Mouse (Mus musculus): ENCODE results near the gene Jdp2. TPM values are rescaled to one million over a fixed set of nuclear protein-coding genes. Genes with fewer than 3 reads are reported as not detected.

The Jdp2 gene
- total RNA-seq, 1 experiment = 15.9 TPM

GRCm38 (mm10) chr12:85679808-85680207 lies 81.0 kb downstream of the Jdp2 start:
- no peak overlapping the region for H3K9ac ChIP-seq (ENCODE audit: insufficient read depth, low read depth, low read length, poor library complexity, severe bottlenecking)
- in situ Hi-C loops (cut with MboI; ENCODE audit: low sequenced_read_pairs in 2 of 2, unreplicated experiment in 2 of 2) = no loop called here
- no peak for TF ChIP-seq MAFK (IDR thresholded peaks at IDR 0.05; ENCODE audit: insufficient read depth, low read depth, low read length)
- no peak for TF ChIP-seq CHD2 (IDR thresholded peaks at IDR 0.05; ENCODE audit: low read depth, low read length)
- no peak for TF ChIP-seq ZNF384 (IDR thresholded peaks at IDR 0.05; ENCODE audit: low read depth, low read length)
- no peak for TF ChIP-seq ZC3H11A (IDR thresholded peaks at IDR 0.05; ENCODE audit: borderline replicate concordance, low read depth, low read length)
- TF ChIP-seq HCFC1 (IDR thresholded peaks at IDR 0.05; ENCODE audit: borderline replicate concordance, insufficient read depth, low read length) = no peak

GRCm38 (mm10) chr12:85682328-85682727 lies 83.5 kb downstream of the Jdp2 start:
- Histone ChIP-seq H3K36me3 (ENCODE audit: control insufficient read depth, insufficient read depth, low read length, poor library complexity, severe bottlenecking) (no peaks in the 10 kb centered on the region), H3K4me1 (ENCODE audit: control insufficient read depth in 2 of 2, insufficient read depth in 2 of 2, low read length in 2 of 2, poor library complexity in 1 of 2) (peaks cover 2% of the 10 kb centered on the region in 2 experiments; a peak in 2 of 4 replicates), H3K4me3 (ENCODE audit: insufficient read depth in 1 of 2, low read depth in 1 of 2, low read length in 2 of 2, poor library complexity in 1 of 2, severe bottlenecking in 1 of 2) (no peak overlapping the region), H3K9me3 (ENCODE audit: control insufficient read depth, insufficient read depth, low read depth, low read length) (no peaks in the 10 kb centered on the region), H3K9ac (ENCODE audit: insufficient read depth, low read depth, low read length, poor library complexity, severe bottlenecking) (no peak overlapping the region), H3K27ac (ENCODE audit: insufficient read depth, low read depth, low read length, poor library complexity, severe bottlenecking) (no peak overlapping the region)
- no peak for DNase-seq (ENCODE audit: low read depth, low spot score)
- in situ Hi-C loops (cut with MboI; ENCODE audit: low sequenced_read_pairs in 2 of 2, unreplicated experiment in 2 of 2) = no loop called here
- TF ChIP-seq ZNF384 (IDR thresholded peaks at IDR 0.05; ENCODE audit: low read depth, low read length) (no peak), HCFC1 (IDR thresholded peaks at IDR 0.05; ENCODE audit: borderline replicate concordance, insufficient read depth, low read length) (no peak), CHD2 (IDR thresholded peaks at IDR 0.05; ENCODE audit: low read depth, low read length) (no peak), ZC3H11A (IDR thresholded peaks at IDR 0.05; ENCODE audit: borderline replicate concordance, low read depth, low read length) (no peak), MAFK (IDR thresholded peaks at IDR 0.05; ENCODE audit: insufficient read depth, low read depth, low read length) (no peak)

More at GRCm38 (mm10) chr12:85679808-85680207, 81.0 kb downstream of the Jdp2 start:
- H3K4me3 ChIP-seq (ENCODE audit: insufficient read depth in 1 of 2, low read depth in 1 of 2, low read length in 2 of 2, poor library complexity in 1 of 2, severe bottlenecking in 1 of 2) = no peak overlapping the region
- no peaks in the 10 kb centered on the region for H3K9me3 ChIP-seq (ENCODE audit: control insufficient read depth, insufficient read depth, low read depth, low read length)
- no peak for DNase-seq (ENCODE audit: low read depth, low spot score)
- H3K27ac ChIP-seq (ENCODE audit: insufficient read depth, low read depth, low read length, poor library complexity, severe bottlenecking) = no peak overlapping the region
- H3K36me3 ChIP-seq (ENCODE audit: control insufficient read depth, insufficient read depth, low read length, poor library complexity, severe bottlenecking) = no peaks in the 10 kb centered on the region
- H3K4me1 ChIP-seq (ENCODE audit: control insufficient read depth in 2 of 2, insufficient read depth in 2 of 2, low read length in 2 of 2, poor library complexity in 1 of 2) = no peaks in the 10 kb centered on the region

DNA sequence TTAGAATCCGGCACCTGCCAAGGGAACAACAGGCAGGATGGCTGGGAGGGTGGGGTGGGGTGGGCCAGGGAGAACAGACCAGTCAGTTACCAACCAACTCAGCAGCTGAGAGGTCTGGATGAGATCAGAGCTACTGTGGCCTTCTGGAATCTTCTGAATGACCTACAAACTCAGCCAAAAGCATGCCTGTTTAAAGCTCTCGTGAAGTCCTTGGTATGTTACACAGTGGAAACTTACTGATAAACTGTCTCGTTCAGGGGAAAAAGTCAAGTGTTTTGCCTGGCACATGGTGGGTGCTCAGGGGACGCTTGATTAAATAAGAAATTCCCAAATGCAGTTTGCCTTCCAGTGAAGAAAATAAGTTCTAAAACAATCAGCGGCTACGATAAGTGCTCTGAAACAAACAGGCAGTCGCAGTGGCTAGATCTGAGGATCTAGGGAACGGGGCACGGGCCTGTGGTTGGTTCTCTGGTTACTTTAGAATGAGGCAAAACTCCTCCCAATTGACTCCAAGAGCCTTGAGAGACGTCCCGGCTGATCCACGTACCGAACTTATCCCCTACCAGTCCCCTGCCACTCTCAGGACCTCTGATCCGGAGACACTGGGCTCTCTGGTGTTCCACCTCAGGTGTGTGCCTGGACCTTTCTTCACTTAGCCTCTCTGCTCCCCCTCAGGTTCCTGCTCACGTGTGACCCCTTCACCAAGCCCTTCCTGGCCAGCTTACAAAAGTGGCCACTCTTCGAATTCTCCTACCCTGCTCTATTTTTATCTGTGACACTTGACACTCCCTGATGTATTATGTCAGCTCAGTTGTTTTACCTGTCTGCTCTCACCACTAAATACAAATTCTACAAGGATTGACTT lies 85.8 kb downstream of the Jdp2 start:
- Histone ChIP-seq H3K27ac (ENCODE audit: insufficient read depth, low read depth, low read length, poor library complexity, severe bottlenecking) (no peak overlapping the region), H3K9me3 (ENCODE audit: control insufficient read depth, insufficient read depth, low read depth, low read length) (no peaks in the 10 kb centered on the region), H3K36me3 (ENCODE audit: control insufficient read depth, insufficient read depth, low read length, poor library complexity, severe bottlenecking) (no peaks in the 10 kb centered on the region), H3K4me3 (ENCODE audit: insufficient read depth in 1 of 2, low read depth in 1 of 2, low read length in 2 of 2, poor library complexity in 1 of 2, severe bottlenecking in 1 of 2) (no peak overlapping the region), H3K9ac (ENCODE audit: insufficient read depth, low read depth, low read length, poor library complexity, severe bottlenecking) (no peak overlapping the region), H3K4me1 (ENCODE audit: control insufficient read depth in 2 of 2, insufficient read depth in 2 of 2, low read length in 2 of 2, poor library complexity in 1 of 2) (peaks cover 2% of the 10 kb centered on the region in 2 experiments; a peak in 2 of 4 replicates)
- DNase-seq (ENCODE audit: low read depth, low spot score) = no peak
- in situ Hi-C loops (cut with MboI; ENCODE audit: low sequenced_read_pairs in 2 of 2, unreplicated experiment in 2 of 2) = no loop called here
- TF ChIP-seq CHD2 (IDR thresholded peaks at IDR 0.05; ENCODE audit: low read depth, low read length) (no peak), MAFK (IDR thresholded peaks at IDR 0.05; ENCODE audit: insufficient read depth, low read depth, low read length) (no peak)

- in situ Hi-C loops (cut with MboI; ENCODE audit: low sequenced_read_pairs in 2 of 2, unreplicated experiment in 2 of 2) = no loop called here
Measured at GRCm38 (mm10) chr12:85686466-85687216, 87.8 kb downstream of the Jdp2 start, which contains the start of gene Batf. Batf (plus strand) TSS chr12:85686669.

More at GRCm38 (mm10) chr12:85686466-85687216, 87.8 kb downstream of the Jdp2 start, which contains the start of gene Batf:
- Histone ChIP-seq H3K4me1 (ENCODE audit: control insufficient read depth in 2 of 2, insufficient read depth in 2 of 2, low read length in 2 of 2, poor library complexity in 1 of 2) (peaks cover 2% of the 10 kb centered on the region in 2 experiments; a peak in 2 of 4 replicates), H3K9me3 (ENCODE audit: control insufficient read depth, insufficient read depth, low read depth, low read length) (no peaks in the 10 kb centered on the region), H3K36me3 (ENCODE audit: control insufficient read depth, insufficient read depth, low read length, poor library complexity, severe bottlenecking) (no peaks in the 10 kb centered on the region), H3K27ac (ENCODE audit: insufficient read depth, low read depth, low read length, poor library complexity, severe bottlenecking) (no peak within 1 kb of the TSS), H3K9ac (ENCODE audit: insufficient read depth, low read depth, low read length, poor library complexity, severe bottlenecking) (no peak within 1 kb of the TSS), H3K4me3 (ENCODE audit: insufficient read depth in 1 of 2, low read depth in 1 of 2, low read length in 2 of 2, poor library complexity in 1 of 2, severe bottlenecking in 1 of 2) (peak within 1 kb of the TSS in 1 of 2 experiments; percentile 3; a peak in 2 of 4 replicates)
- DNase-seq (ENCODE audit: low read depth, low spot score) = no peak
- no peak for TF ChIP-seq ZC3H11A (IDR thresholded peaks at IDR 0.05; ENCODE audit: borderline replicate concordance, low read depth, low read length)
- no peak for TF ChIP-seq ZNF384 (IDR thresholded peaks at IDR 0.05; ENCODE audit: low read depth, low read length)
- TF ChIP-seq HCFC1 (IDR thresholded peaks at IDR 0.05; ENCODE audit: borderline replicate concordance, insufficient read depth, low read length) = no peak
- no peak for TF ChIP-seq MAFK (IDR thresholded peaks at IDR 0.05; ENCODE audit: insufficient read depth, low read depth, low read length)
- no peak for TF ChIP-seq CHD2 (IDR thresholded peaks at IDR 0.05; ENCODE audit: low read depth, low read length)
